Mouse (Mus musculus) A20 (cell line): ENCODE results near the gene Ppp1r10.
"Not testable (repeated sequence)": the region's sequence is repeated elsewhere in the genome, so short reads cannot be mapped to it uniquely, and the experiment has no call there.

Source experiments
- DNase-seq: peaks from one replicate; pipeline ENCODE4 v3.0.0-alpha.2; 2011; ENCODE audit warnings: low read depth, low spot score

Ppp1r10 gene

DNA sequence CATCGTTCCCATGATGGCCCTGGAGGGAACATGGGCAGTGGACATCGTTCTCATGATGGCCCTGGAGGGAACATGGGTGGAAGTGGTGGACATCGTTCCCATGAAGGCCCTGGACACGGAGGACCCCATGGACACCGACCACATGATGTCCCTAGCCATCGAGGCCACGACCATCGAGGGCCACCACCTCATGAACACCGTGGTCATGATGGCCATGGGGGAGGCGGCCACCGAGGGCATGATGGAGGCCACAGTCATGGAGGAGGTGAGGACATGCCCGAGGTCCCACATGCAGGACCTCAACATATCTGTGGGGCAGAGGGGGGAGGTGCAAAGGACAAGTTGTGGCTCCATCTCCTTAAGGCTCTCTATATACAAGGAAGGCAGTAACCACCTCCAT lies 14.4 kb downstream of the Ppp1r10 start:
- no peak for DNase-seq

DNA sequence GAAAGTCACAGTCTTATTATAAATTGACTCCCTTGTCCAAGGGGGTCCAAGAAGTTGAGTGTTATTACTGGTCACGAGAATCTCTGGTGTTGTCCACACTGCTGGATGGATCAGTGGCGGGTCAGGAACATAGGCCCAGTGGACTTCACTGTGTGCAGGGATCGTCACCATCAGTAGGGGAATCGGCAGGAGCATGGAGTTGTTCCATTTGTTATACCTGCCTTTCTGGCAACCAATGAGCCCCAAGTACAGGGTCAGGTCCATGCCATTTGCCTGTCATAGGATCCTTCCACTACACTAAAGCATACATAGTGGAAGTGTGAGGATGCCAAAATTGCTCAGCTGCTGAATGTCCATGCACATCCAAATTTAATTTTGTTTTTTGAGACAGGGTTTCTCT lies 16.4 kb downstream of the Ppp1r10 start:
- DNase-seq, result no peak

DNA sequence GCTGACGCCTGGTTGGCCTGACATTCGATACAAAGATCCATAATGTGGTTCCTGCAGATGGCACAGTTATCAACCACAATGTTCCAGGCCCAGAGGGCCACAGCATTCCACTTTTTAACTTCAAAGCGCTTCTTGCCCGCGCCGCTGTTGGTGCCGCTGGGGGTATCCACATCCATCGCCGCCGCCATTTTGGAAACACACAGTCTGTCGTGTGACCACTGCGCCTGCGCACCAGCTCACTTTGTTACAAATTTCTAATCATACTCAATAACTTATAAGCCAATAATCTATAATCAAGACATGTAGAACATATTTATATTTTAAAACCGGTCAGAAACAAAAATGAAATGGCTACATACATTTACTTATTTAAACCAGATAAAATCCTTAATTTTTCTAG lies 19.5 kb downstream of the Ppp1r10 start:
- not testable (repeated sequence) for DNase-seq

DNA sequence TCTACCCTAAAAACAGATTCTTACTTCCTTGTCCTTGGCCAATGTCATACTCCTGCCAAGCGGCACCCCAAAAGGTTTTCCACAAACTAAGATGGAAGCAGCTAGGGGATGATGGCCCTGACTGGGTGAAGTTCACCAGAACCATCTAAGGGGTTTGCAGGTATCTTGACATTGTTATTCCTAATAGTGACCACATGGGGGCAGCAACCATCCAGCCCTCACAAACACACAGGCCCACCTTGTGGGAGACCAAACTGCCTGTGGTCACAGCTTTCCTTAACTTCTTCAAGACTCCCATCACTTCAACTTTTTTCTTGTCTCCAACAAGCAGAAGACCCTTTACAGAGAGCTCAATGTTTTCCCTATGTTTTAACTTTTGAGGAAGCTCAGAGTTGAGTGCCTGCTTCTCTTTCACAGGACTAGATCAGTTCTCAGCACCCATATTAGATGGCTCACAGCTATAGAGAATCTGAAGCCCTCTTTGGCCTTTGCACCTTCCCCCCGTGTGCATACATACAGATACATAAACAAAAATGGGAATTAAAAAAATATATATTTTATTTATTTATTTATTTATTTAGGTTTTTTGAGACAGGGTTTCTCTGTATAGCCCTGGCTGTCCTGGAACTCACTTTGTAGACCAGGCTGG lies 21.6 kb downstream of the Ppp1r10 start:
- DNase-seq, result peak; percentile 79

DNA sequence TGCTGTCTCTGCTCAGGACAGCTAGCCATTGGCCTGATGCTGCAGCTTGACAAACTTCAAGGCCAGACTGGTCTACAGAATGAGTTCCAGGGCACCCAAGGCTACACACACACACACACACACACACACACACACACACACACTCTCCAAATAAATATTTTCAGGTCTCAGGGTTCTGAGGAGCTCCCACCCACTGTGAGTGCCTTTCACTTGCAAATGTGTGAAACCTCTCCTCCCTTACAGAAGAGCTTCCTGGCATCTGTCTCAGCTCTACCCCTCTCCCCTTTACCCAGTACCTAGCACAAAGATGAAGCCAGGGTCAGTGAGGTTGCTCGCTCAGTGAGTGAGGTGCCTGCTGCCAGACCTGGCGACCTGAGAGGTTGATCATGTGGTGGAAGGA lies 22.9 kb downstream of the Ppp1r10 start:
- DNase-seq, result no peak

DNA sequence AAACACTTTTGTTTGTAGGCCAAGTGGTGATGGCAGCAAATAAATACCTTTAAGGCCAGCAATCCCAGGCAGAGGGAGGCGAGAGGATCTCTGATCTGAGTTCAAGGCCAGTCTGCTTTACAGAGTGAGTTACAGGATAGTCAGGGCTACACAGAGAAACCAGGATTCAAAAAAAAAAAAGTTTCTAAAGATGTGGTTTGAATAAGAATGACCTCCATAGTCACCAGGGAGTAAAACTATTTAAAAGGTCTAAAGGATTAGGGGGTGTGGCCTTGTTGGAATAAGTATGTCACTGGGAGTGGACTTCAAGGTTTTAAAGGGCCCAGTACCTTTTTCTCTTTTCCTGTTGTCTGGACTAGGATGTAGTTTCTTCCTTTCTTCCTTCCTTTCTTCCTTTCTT lies 23.7 kb downstream of the Ppp1r10 start:
- no peak for DNase-seq

DNA sequence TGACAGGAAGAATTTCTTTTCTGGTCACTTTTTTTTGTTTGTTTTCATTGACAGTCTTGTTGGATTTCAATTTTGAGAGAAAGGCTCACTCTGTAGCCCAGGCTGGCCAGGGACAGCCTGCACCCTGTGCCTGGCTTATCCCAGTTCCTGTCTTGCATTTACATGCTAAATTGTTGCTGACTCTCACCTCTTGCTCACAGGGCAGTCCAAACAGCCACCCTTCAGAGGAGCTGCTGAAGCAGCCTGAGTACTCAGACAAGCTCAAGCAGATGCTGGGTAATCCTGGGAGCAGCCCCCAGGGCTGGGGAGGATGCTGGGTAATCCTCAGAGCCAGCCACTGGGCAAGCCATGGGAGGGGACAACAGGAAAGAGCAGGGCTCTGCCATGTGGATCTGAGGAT lies 34.7 kb downstream of the Ppp1r10 start:
- DNase-seq, result not testable (repeated sequence)

DNA sequence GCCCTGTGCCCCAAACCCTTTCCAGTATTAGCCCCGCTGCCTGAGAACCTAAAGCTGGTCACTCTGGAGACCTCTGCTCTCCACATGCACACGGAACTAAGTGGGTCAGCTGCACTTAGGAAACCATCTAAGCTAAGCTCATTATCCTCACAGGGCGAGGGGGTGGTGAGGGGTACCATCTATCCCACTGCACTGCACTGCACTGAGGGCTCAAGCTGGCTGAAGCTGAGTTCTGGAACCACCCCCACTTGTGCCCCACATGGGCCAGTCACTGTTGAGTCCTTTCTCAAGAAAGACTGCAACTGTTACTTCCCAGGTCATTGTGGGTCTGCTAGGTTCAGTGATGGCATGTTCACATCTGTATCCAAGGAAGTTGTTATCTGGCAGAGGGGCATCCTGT lies 36.3 kb downstream of the Ppp1r10 start:
- not testable (repeated sequence) for DNase-seq

DNA sequence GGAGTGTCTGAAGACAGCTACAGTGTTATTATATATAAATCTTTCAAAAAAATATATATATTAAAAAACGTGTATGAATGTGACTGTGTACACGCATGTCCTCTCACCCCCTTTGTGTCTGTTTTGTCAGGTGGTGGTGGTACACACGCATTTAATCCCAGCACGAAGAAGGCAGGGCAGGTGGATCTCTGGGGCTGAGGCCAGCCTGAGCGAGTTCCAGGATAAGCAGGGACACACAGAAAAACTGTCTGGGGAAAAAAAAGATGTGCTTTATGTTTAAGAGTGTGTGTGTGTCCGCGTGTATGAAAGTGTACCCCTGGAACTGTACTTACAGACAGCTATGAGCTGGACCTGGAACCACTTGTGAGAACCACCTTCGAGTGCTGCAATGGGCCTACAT lies 38.4 kb downstream of the Ppp1r10 start:
- DNase-seq, result no peak

DNA sequence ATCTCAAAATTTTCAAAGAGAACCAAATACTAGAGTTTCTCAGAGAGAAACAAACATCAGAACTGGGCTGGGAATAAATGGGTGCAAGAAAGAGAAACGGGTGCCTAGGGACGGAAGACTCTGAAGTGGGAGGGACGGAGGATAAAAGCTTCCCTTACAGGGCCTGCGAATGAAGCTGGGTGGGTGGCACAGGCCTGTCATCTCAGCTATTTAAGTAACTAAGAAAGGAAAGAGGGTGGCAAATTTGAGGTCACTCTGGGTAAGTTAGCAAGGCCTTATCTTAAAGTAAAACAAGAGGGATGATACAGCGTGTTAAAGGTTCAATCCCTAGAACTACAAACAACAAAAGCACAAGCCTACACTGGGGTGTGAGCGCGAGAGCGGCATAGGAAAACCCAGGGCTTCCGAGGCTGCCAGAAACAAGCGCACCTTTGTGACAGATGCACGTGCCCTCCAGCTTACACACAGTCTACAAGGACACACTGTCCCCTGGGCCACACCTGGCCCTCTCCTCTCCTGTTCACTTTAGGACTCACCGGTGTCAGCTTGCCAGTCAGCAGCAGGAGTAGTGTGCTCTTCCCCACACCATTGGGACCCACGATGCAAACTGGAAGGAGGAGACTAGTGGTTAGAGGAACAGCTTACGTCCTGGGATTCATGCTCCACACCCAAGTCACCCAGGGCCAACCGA lies 42.4 kb downstream of the Ppp1r10 start:
- no peak for DNase-seq

DNA sequence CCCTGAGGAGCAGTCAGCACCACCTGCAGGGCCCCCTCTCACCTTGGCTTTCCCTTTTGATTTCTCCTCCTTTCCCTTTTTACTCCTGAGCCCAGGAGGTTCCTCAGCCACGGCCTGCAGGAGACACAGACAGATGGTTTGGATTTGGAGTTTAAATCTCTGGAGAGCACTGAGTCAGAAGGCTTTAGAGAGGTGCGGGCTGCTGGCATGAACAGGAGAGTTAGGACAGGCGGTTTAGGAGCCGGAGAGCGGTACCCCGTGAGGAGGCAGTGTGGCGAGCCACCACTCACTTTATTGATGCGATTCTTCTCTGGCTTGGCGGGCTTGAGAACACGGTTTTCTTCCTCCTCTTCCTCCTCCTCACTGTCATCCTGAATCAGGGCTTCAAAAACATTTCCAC lies 47.0 kb downstream of the Ppp1r10 start:
- no peak for DNase-seq

DNA sequence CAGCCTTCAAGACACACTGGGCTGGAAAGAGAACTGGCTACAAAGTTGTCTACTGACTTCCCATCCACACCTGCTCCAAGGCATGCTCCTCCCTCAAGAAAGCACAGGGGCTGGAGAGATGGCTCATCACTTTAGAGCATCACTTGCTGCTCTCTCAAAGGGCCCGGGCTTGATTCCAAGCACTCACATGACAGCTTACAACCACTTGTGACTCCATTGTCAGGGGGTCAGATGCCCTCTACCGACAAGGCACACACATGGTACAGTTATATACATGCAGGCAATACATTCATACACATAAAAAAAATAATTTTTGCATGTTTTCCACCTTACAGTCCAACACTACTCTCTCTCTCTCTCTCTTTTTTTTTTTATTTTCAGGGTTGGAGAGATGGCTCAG lies 51.4 kb downstream of the Ppp1r10 start:
- no peak for DNase-seq

DNA sequence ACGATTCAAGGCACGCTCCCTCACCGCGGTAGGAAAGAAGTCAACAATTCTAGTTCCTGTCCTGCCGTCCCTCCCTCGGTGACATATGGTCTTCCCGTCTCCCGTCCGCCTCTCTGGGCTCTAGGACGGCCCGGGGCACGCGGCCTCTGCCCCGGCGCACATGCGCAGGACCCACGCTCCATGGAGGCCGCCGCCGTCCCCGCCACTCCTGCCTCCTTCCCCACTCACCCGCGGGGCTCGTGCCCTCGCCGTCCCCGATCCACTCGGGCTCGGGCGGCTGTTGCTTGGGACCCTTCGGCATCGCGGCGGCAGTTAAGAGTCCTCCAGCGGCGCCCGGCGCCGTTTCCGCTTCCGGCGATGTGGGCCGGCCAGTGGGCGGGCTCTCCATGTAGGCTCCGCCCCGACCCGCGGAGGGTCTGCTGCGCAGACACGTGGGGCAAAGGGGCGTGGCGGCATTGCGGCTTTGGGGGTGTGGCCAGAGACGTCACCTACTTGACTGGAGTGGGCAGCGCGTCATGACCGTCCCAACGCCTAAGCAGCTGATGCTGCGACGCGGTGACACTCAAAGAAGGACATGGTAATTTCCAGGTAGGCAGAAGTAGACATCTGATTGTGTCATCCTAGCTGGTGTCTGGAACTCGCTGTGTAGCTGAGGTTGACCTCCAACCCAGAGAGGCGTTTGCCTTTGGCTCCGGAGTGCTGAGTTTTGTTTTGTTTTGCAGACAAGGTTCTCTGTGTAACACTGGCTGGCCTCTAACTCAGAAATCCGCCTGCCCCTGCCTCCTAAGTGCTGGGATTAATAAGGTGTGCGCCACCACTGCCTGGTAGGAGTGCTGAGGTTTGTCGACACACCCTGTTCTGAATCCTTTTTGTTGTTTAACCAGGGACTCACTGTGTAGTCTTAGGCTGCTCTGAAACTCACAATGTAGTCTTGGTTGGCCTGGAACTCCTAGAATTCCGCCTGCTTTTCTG lies 53.5 kb downstream of the Ppp1r10 start, which contains the start of gene Abcf1:
Gene Abcf1, minus strand, starts transcription at position 344 of the 972 bp plus-strand sequence.
- DNase-seq, result peak; percentile 98

DNA sequence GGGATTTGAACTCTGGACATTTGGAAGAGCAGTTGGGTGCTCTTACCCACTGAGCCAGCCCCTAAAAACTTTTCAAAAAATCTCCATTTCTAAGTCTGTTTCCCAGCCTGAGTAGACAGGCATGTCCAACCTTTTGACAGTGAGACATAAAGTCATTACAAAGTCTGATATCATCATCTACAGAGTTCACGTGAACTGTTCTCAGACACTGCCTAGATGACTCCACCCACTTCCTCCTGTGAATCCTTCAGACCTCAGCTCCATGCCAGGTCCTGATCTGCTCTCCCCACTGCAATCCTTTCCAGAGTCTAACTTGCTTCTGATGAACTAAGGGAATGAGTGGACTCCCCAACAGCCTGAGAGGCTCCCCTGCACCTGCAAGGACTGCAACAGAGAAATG lies 55.9 kb downstream of the Ppp1r10 start:
- DNase-seq, result no peak

DNA sequence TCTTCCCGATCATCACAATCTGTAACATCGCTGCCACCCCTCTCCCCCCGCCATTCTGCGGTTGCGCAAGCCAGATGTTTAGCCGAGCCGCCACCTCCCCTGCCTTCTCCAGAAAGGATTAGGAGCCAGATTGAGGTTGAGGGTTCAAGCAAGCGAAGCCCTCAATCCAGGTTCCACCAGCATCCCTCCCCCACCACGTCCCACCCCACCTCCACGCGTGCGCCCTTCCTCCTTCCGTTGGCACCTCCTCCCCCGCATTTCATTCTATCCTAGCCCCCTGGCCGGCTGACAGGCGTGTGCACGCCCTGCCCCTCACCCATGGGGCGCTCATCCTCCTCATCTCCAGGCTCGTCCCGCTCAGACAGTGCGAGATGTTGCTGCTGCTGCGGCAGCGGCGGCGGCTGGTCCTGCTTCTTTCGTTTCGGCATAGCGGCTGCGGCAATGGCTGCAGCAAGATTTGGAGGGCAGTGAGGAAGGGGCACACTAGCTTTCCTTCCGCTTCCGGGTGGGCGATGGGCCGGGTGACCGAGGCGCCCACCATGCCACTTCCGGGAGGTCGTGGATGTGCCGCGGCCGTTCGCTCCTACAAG lies 62.7 kb downstream of the Ppp1r10 start:
- peak; percentile 97 for DNase-seq

DNA sequence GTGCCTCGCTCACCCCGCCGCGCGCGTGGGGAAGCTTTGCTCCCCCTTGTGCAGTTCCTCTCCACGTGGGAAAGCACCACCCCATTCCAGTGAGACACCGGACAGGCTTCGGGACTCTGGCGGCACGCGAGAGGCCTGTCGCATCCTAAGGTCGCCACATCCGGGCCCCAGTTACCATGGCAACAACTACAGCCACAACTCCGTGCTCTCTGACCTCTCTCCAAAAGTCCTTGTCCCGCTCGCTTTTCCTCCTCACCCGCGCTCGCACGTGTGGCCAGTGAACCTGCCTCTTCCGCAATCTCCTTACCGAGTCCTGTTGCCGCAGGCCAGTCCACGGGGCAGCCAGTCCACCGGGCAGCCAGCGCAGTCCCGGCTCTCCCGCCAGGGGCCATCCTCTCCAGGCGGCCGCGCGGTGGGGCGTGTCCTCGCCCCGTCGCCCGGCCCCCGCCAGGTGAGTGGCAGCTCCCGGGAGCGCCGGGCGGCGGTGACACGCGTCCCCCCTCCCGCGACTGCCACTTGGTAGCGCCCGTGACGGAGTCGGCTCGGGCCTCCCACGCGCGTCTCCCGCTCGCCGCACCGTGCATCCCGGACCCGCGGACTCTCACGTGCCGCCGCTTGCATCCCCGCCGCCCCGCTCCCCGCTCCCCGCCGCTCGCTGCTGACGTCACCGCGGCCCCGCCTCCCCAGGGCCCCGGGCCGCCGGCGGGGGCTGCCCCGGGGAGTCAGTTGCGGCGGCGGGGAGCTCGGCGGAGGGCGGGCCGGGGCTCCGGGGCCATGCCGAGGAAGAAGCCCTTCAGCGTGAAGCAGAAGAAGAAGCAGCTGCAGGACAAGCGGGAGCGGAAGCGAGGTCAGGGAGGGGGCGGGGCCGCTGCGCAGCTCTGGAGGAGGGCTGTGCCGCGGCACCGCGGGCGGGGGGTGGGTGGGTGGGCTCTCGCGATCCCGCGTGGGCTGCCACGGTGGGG lies 63.4 kb downstream of the Ppp1r10 start, which contains the start of the genes Gnl1 and Prr3:
Gene Gnl1, plus strand, starts transcription at position 451 of the 962 bp plus-strand sequence.
Gene Prr3, minus strand, starts transcription at position 836 of the 962 bp plus-strand sequence.
- DNase-seq, result peak; percentile 100

DNA sequence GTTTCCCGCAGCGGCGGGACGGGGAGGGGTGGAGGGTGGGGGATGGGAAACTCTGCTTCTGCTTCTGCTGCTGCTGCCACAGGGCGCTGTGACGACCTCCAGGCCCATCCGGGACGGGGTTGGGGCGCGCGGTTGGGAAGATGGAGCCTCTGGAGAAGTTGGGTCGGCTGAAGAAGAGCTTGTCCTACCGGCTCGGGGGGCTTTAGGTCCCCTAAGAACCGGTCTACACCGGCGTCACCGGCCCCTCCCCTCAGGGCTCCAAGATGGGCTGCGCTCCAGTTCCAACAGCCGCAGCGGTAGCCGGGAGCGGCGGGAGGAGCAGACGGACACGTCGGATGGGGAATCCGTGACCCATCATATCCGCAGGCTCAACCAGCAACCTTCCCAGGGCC lies 64.1 kb downstream of the Ppp1r10 start:
- DNase-seq, result no peak

DNA sequence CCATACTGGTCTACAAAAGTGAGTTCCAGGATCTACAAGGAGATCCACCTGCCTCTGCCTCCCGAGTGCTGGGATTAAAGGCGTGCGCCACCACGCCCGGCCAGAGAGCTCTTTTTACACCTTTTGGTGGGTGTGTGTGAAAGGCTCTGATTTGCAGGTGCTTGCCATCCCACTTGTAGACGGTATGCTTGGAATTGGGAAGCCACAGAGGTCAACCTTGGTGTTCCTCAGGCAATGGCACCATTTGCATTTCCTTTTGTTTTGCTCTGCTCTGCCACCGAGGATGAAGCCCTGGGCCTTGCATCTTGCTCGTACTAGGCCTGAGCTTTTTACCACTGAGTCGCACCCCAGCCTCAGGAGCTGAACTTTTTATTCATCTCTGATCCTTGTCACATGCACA lies 65.5 kb downstream of the Ppp1r10 start:
- no peak for DNase-seq
